Mouse (Mus musculus) thymus, postnatal 14 days (tissue): ENCODE results near the gene Fam155a.

ENCODE experiments used
- DNase-seq: peaks from one replicate; pipeline ENCODE4 v3.0.0; 2021

Fam155a gene

GRCm38 (mm10) chr8:9248109-9248821 is 522.7 kb downstream of the Fam155a start:
- no peak for DNase-seq

- DNase-seq: no peak
These were observed 525.0 kb downstream of the Fam155a start for GRCm38 (mm10) chr8:9245994-9246393.

GRCm38 (mm10) chr8:9240996-9241395 is 530.0 kb downstream of the Fam155a start:
- no peak for DNase-seq

GRCm38 (mm10) chr8:9239741-9240140 is 531.2 kb downstream of the Fam155a start:
- DNase-seq: no peak

- no peak for DNase-seq
These were observed 532.0 kb downstream of the Fam155a start for GRCm38 (mm10) chr8:9238974-9239373.

- DNase-seq: peak; percentile 80
These were observed 537.5 kb downstream of the Fam155a start for GRCm38 (mm10) chr8:9233326-9233919.

GRCm38 (mm10) chr8:9227779-9228464 is 543.0 kb downstream of the Fam155a start:
- peak; percentile 44 for DNase-seq

- no peak for DNase-seq
These were observed 544.2 kb downstream of the Fam155a start for GRCm38 (mm10) chr8:9226767-9227166.

- no peak for DNase-seq
These were observed 559.2 kb downstream of the Fam155a start for GRCm38 (mm10) chr8:9211751-9212150.

- DNase-seq: no peak
These were observed 563.4 kb downstream of the Fam155a start for GRCm38 (mm10) chr8:9207505-9208051.

GRCm38 (mm10) chr8:9204345-9205067 is 566.5 kb downstream of the Fam155a start:
- no peak for DNase-seq

GRCm38 (mm10) chr8:9200099-9200498 is 570.9 kb downstream of the Fam155a start:
- DNase-seq: no peak

GRCm38 (mm10) chr8:9191682-9192081 is 579.3 kb downstream of the Fam155a start:
- no peak for DNase-seq

- DNase-seq: no peak
These were observed 582.3 kb downstream of the Fam155a start for GRCm38 (mm10) chr8:9188616-9189015.

- no peak for DNase-seq
These were observed 585.8 kb downstream of the Fam155a start for GRCm38 (mm10) chr8:9185200-9185599.

- DNase-seq: no peak
These were observed 588.5 kb downstream of the Fam155a start for GRCm38 (mm10) chr8:9182461-9182860.

- no peak for DNase-seq
These were observed 590.2 kb downstream of the Fam155a start for GRCm38 (mm10) chr8:9180686-9181315.

- no peak for DNase-seq
These were observed 594.0 kb downstream of the Fam155a start for GRCm38 (mm10) chr8:9176974-9177373.

- DNase-seq: peak; percentile 25
These were observed 595.9 kb downstream of the Fam155a start for GRCm38 (mm10) chr8:9174865-9175565.

GRCm38 (mm10) chr8:9171848-9172247 is 599.1 kb downstream of the Fam155a start:
- DNase-seq: no peak

GRCm38 (mm10) chr8:9167995-9168394 is 603.0 kb downstream of the Fam155a start:
- no peak for DNase-seq

- DNase-seq: no peak
These were observed 609.4 kb downstream of the Fam155a start for GRCm38 (mm10) chr8:9161606-9162005.
